Mouse (Mus musculus) G1E (cell line): ENCODE data around the gene Tstd1. TPM values are rescaled to one million over a fixed set of nuclear protein-coding genes. Genes with fewer than 3 reads are reported as not detected.

ENCODE experiments used
- ATAC-seq: 2 replicates; pipeline ENCODE4 v1.8.0; 2016; ENCODE audit warnings: mild to moderate bottlenecking; ENCODE audit not compliant: insufficient number of reproducible peaks, poor library complexity, low FRiP score, severe bottlenecking; ENCODE audit errors: extremely low read depth
- DNase-seq: peaks from one replicate; pipeline ENCODE4 v3.0.0; 2012; ENCODE audit warnings: low spot score
- H3K27me3 ChIP-seq: 2 replicates; pipeline ENCODE4 v1.6.1; 2012; ENCODE audit warnings: mild to moderate bottlenecking, low read length, inconsistent platforms; ENCODE audit not compliant: insufficient read depth
- H3K36me3 ChIP-seq: replicated peaks from 2 replicates; pipeline ENCODE3; 2012; ENCODE audit warnings: mild to moderate bottlenecking, inconsistent platforms
- H3K4me1 ChIP-seq: 2 replicates; pipeline ENCODE4 v1.6.1; 2012; ENCODE audit warnings: low read depth, low read length, inconsistent platforms, mixed read lengths; ENCODE audit not compliant: insufficient read depth
- H3K4me3 ChIP-seq: 2 replicates; pipeline ENCODE4 v1.5.1; 2012; ENCODE audit warnings: low read depth, mild to moderate bottlenecking, inconsistent platforms, low read length, moderate library complexity, mixed read lengths
- H3K9me3 ChIP-seq: replicated peaks from 2 replicates; pipeline ENCODE4 v1.6.1; 2012; ENCODE audit warnings: inconsistent platforms
- CTCF ChIP-seq: IDR thresholded peaks from 2 replicates; pipeline ENCODE4 v1.5.1; 2012; ENCODE audit warnings: low read depth, low read length, inconsistent platforms, mixed read lengths
- GATA1 ChIP-seq: IDR thresholded peaks from 2 replicates; pipeline ENCODE4 v1.6.1; 2012; ENCODE audit warnings: borderline replicate concordance, low read length, inconsistent platforms, mixed read lengths
- GATA2 ChIP-seq: IDR thresholded peaks from 2 replicates; pipeline ENCODE4 v1.6.1; 2012; ENCODE audit warnings: low read depth, low read length, inconsistent platforms, borderline replicate concordance
- POLR2AphosphoS5 ChIP-seq: IDR thresholded peaks from 2 replicates; pipeline ENCODE4 v1.6.1; 2012; ENCODE audit warnings: low read depth, low read length, inconsistent platforms; ENCODE audit not compliant: insufficient replicate concordance
- TAL1 ChIP-seq: conservative IDR thresholded peaks from 2 replicates; pipeline ENCODE4 v1.6.1; 2012; ENCODE audit warnings: low read depth, low read length, inconsistent platforms, mixed read lengths
- polyA plus RNA-seq: library from polyadenylated mRNA; stranded (reverse); fragments of >175 nt; gene quantifications from 2 replicates; pipeline ENCODE4 v1.2.3, GENCODE M21; 2012
- total RNA-seq, 2 experiments: library from RNA; stranded (forward) in 1 of 2; stranded (reverse) in 1 of 2; fragments of 200-1000 nt in 1 of 2; fragments of >200 nt in 1 of 2; fragmentation: Nextera tagmentation in 1 of 2; gene quantifications; 2 replicates each; pipeline ENCODE4 v1.2.3; 2014 to 2017

The Tstd1 gene
- total and polyA plus RNA-seq, 3 experiments: 0.42 to 2.9 TPM; not detected in 1

GRCm38 (mm10) chr1:171422504-171423095 is 3.9 kb downstream of the Tstd1 start:
- H3K27me3 ChIP-seq: peaks cover 7% of the 10 kb centered on the region; the same call in 1 of the 2 replicates
- no peak overlapping the region for H3K4me3 ChIP-seq
- ATAC-seq (no peak), DNase-seq (no peak)
- H3K36me3 ChIP-seq: peaks cover 34% of the 10 kb centered on the region
- no peaks in the 10 kb centered on the region for H3K9me3 ChIP-seq
- TF ChIP-seq GATA1: no peak
- TF ChIP-seq POLR2AphosphoS5: no peak
- no peak for TF ChIP-seq TAL1
- TF ChIP-seq CTCF: no peak
- no peak for TF ChIP-seq GATA2
- H3K4me1 ChIP-seq: no peaks in the 10 kb centered on the region

- no peak overlapping the region for H3K4me3 ChIP-seq
- peaks cover 14% of the 10 kb centered on the region for H3K36me3 ChIP-seq
- ATAC-seq (no peak), DNase-seq (no peak)
- H3K4me1 ChIP-seq: no peaks in the 10 kb centered on the region
- H3K9me3 ChIP-seq: no peaks in the 10 kb centered on the region
- peaks cover 11% of the 10 kb centered on the region; the same call in 1 of the 2 replicates for H3K27me3 ChIP-seq
- TF ChIP-seq GATA1: no peak
- no peak for TF ChIP-seq GATA2
- no peak for TF ChIP-seq POLR2AphosphoS5
- no peak for TF ChIP-seq CTCF
- TF ChIP-seq TAL1: no peak
These were observed 6.0 kb downstream of the Tstd1 start for GRCm38 (mm10) chr1:171424638-171425037.

GRCm38 (mm10) chr1:171425126-171425525 is 6.5 kb downstream of the Tstd1 start:
- no peak for TF ChIP-seq GATA1
- TF ChIP-seq GATA2: no peak
- H3K36me3 ChIP-seq: peaks cover 9% of the 10 kb centered on the region
- H3K27me3 ChIP-seq: peaks cover 11% of the 10 kb centered on the region; the same call in 1 of the 2 replicates
- H3K4me1 ChIP-seq: no peaks in the 10 kb centered on the region
- H3K9me3 ChIP-seq: no peaks in the 10 kb centered on the region
- ATAC-seq (no peak), DNase-seq (no peak)
- no peak overlapping the region for H3K4me3 ChIP-seq

GRCm38 (mm10) chr1:171432158-171432557 is 13.5 kb downstream of the Tstd1 start:
- no peaks in the 10 kb centered on the region for H3K36me3 ChIP-seq
- no peak for ATAC-seq
- peaks cover 27% of the 10 kb centered on the region for H3K27me3 ChIP-seq

GRCm38 (mm10) chr1:171435288-171435814 is 16.7 kb downstream of the Tstd1 start:
- Histone ChIP-seq H3K27me3 (peaks cover 41% of the 10 kb centered on the region), H3K4me3 (no peak overlapping the region), H3K9me3 (no peaks in the 10 kb centered on the region), H3K4me1 (peaks cover 10% of the 10 kb centered on the region), H3K36me3 (no peaks in the 10 kb centered on the region)
- TF ChIP-seq POLR2AphosphoS5: no peak
- ATAC-seq: no peak
- no peak for DNase-seq

More at GRCm38 (mm10) chr1:171432158-171432557, 13.5 kb downstream of the Tstd1 start:
- Histone ChIP-seq H3K9me3 (no peaks in the 10 kb centered on the region), H3K4me1 (peaks cover 2% of the 10 kb centered on the region), H3K4me3 (no peak overlapping the region)
- TF ChIP-seq GATA2 (no peak), TAL1 (no peak), POLR2AphosphoS5 (no peak), CTCF (no peak), GATA1 (no peak)
- no peak for DNase-seq

GRCm38 (mm10) chr1:171435974-171436373 is 17.3 kb downstream of the Tstd1 start:
- TF ChIP-seq CTCF: no peak
- TF ChIP-seq POLR2AphosphoS5: no peak
- no peak for TF ChIP-seq GATA1
- no peak for TF ChIP-seq GATA2
- TF ChIP-seq TAL1: no peak
- ATAC-seq (no peak), DNase-seq (no peak)
- Histone ChIP-seq H3K9me3 (no peaks in the 10 kb centered on the region), H3K27me3 (peaks cover 42% of the 10 kb centered on the region), H3K4me1 (peaks cover 10% of the 10 kb centered on the region), H3K36me3 (no peaks in the 10 kb centered on the region), H3K4me3 (no peak overlapping the region)

GRCm38 (mm10) chr1:171437264-171438013 is 18.8 kb downstream of the Tstd1 start, which contains the start of gene F11r:
Gene F11r, plus strand, starts transcription at chr1:171437535.
- DNase-seq (no peak), ATAC-seq (no peak)
- Histone ChIP-seq H3K4me1 (peaks cover 21% of the 10 kb centered on the region), H3K4me3 (peak within 1 kb of the TSS; percentile 61; the same call in 1 of the 2 replicates), H3K36me3 (no peaks in the 10 kb centered on the region), H3K9me3 (no peaks in the 10 kb centered on the region), H3K27me3 (peaks cover 47% of the 10 kb centered on the region)
- TF ChIP-seq POLR2AphosphoS5 (no peak), TAL1 (no peak), GATA2 (no peak), GATA1 (no peak), CTCF (no peak)
